Mouse (Mus musculus) heart, embryonic 10.5 days (tissue): Measurements from ENCODE around the gene Flnb. TPM values are rescaled to one million over a fixed set of nuclear protein-coding genes. Genes with fewer than 3 reads are reported as not detected.

Source experiments
- DNase-seq: peaks from one replicate; pipeline ENCODE4 v3.0.0-alpha.2; 2017; ENCODE audit warnings: low spot score
- H3K27ac ChIP-seq: fragments of 300-500 bp; sonication (generic); 2 replicates; pipeline ENCODE4 v1.5.1; 2016; ENCODE audit warnings: mild to moderate bottlenecking
- H3K27me3 ChIP-seq: fragments of 300-500 bp; sonication (generic); 2 replicates; pipeline ENCODE4 v1.6.1; 2016; ENCODE audit warnings: mild to moderate bottlenecking; ENCODE audit not compliant: poor library complexity, insufficient read depth, severe bottlenecking
- H3K36me3 ChIP-seq: fragments of 300-500 bp; sonication (generic); 2 replicates; pipeline ENCODE4 v1.6.1; 2016; ENCODE audit warnings: mild to moderate bottlenecking, moderate library complexity
- H3K4me1 ChIP-seq: fragments of 300-500 bp; sonication (generic); 2 replicates; pipeline ENCODE4 v1.6.1; 2016; ENCODE audit warnings: mild to moderate bottlenecking
- H3K4me3 ChIP-seq: fragments of 300-500 bp; sonication (generic); 2 replicates; pipeline ENCODE4 v1.5.1; 2016; ENCODE audit warnings: mild to moderate bottlenecking, moderate library complexity
- H3K9me3 ChIP-seq: fragments of 300-500 bp; sonication (generic); 2 replicates; pipeline ENCODE4 v1.6.1; 2016; ENCODE audit warnings: mild to moderate bottlenecking, moderate library complexity
- WGBS: fragments of 180-500 bp; shearing (Covaris S2); methylation state at CpG from one replicate; pipeline ENCODE4 v1.1.7; 2016; 5-methylcytosine and 5-hydroxymethylcytosine counted together
- polyA plus RNA-seq: library from polyadenylated mRNA; unstranded; fragments of >200 nt; fragmentation: Nextera tagmentation; extraction: Ambion mirVana; gene quantifications from 2 replicates; pipeline ENCODE4 v1.2.1, GENCODE M21; 2016

The Flnb gene
- polyA plus RNA-seq, 1 experiment from 2014 or later = 18.5 TPM

- Histone ChIP-seq H3K9me3 (no peaks in the 10 kb centered on the region), H3K36me3 (no peaks in the 10 kb centered on the region), H3K4me1 (peaks cover 41% of the 10 kb centered on the region), H3K27me3 (no peaks in the 10 kb centered on the region), H3K4me3 (no peak overlapping the region), H3K27ac (no peak overlapping the region)
- WGBS = 51% methylated on average over 4 of the region's 4 CpGs
- no peak for DNase-seq
These were observed 40.7 kb downstream of the Flnb start for GRCm38 (mm10) chr14:7858430-7858829.

DNA sequence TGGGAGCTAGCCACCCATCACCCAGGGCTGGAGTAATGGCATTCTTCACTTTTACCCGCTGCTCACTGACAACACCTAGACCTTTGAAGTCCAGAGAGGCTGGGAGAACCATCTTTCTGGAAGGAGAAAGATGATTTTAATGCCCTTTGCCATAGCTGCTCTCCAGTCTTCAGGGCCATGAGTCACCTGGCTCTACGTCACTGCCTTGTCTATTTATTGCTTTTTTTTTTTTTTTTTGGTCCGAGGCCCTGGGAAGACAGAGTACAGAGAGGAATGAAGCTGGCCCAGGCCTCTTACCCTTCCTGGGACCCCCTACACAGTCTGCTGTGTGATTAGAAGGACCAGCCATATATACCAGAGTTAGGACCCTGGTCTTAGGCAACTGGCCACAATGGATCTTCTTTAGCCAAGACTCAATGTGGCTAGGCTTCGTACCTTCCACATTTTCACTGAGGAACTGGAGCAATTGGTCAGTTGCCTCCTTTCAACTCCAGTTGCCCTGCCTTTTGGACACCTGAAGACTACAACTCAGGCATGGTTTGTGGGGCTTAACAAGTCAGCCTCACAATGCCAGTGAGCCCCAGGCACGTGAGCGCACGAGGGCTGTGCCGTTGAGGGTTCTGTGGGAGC is 42.9 kb downstream of the Flnb start:
- Histone ChIP-seq H3K27me3 (no peaks in the 10 kb centered on the region), H3K9me3 (no peaks in the 10 kb centered on the region), H3K4me3 (no peak overlapping the region), H3K4me1 (peaks cover 38% of the 10 kb centered on the region), H3K27ac (no peak overlapping the region), H3K36me3 (no peaks in the 10 kb centered on the region)
- no peak for DNase-seq
- WGBS = 88% methylated on average over 8 of the region's 8 CpGs

GRCm38 (mm10) chr14:7861275-7861674 is 43.5 kb downstream of the Flnb start:
- H3K27ac ChIP-seq = no peak overlapping the region
- no peak overlapping the region for H3K4me3 ChIP-seq
- H3K9me3 ChIP-seq = no peaks in the 10 kb centered on the region
- H3K27me3 ChIP-seq = no peaks in the 10 kb centered on the region
- H3K4me1 ChIP-seq = peaks cover 32% of the 10 kb centered on the region
- DNase-seq = no peak
- WGBS = 86% methylated on average over 1 of the region's 1 CpGs
- H3K36me3 ChIP-seq = no peaks in the 10 kb centered on the region

DNA sequence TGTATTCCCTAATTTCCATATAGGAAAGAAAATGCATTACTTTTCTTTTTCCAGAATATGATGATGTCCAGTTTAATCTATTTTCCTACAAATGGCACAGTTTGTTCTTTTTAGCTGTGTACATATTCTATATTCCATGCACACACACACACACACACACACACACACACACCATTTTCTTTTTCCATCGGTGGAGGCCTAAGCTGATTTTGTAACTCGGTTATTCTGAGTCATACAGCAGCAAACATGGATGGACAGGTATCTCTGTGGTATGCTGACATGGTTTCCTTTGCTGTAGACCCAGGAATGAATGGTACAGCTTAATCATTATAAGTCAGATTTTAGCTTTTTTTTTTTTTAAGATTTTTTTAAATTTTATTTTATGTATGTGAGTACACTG is 44.5 kb downstream of the Flnb start:
- no peak for DNase-seq
- Histone ChIP-seq H3K4me1 (peaks cover 31% of the 10 kb centered on the region), H3K27me3 (no peaks in the 10 kb centered on the region), H3K36me3 (no peaks in the 10 kb centered on the region), H3K27ac (no peak overlapping the region), H3K4me3 (no peak overlapping the region), H3K9me3 (no peaks in the 10 kb centered on the region)
- WGBS = 86% methylated on average over 2 of the region's 2 CpGs

GRCm38 (mm10) chr14:7863199-7863598 is 45.4 kb downstream of the Flnb start:
- H3K4me3 ChIP-seq = no peak overlapping the region
- 86% methylated on average over 5 of the region's 5 CpGs for WGBS
- H3K4me1 ChIP-seq = peaks cover 28% of the 10 kb centered on the region
- no peak overlapping the region for H3K27ac ChIP-seq
- DNase-seq = no peak
- no peaks in the 10 kb centered on the region; the same call in 1 of the 2 replicates for H3K36me3 ChIP-seq
- H3K9me3 ChIP-seq = no peaks in the 10 kb centered on the region
- no peaks in the 10 kb centered on the region for H3K27me3 ChIP-seq

- WGBS = 73% methylated on average over 9 of the region's 9 CpGs
- no peaks in the 10 kb centered on the region for H3K27me3 ChIP-seq
- no peak overlapping the region for H3K27ac ChIP-seq
- H3K4me1 ChIP-seq = peaks cover 25% of the 10 kb centered on the region
- H3K9me3 ChIP-seq = no peaks in the 10 kb centered on the region
- DNase-seq = no peak
- no peaks in the 10 kb centered on the region; the same call in 1 of the 2 replicates for H3K36me3 ChIP-seq
- no peak overlapping the region for H3K4me3 ChIP-seq
These were observed 46.2 kb downstream of the Flnb start for GRCm38 (mm10) chr14:7863871-7864505.

DNA sequence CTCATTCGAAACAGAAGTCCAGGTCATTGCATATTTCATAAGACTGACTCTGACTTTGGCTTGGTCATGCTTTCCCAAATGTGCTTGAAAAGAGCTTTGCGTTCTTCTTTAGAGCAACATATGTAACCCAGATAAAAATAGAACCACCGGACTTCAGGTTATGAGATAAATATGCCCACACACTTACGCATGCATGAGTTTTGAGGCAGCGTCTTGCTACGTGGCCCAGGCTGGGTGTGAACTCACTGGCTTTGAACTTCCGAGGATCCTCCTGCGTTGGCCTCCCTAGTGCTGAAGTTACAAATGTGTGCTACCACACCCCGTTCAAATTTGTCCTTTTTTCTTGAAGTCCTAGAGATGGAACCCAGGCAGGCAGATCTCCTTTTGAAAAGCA is 46.7 kb downstream of the Flnb start:
- H3K36me3 ChIP-seq = peaks cover 4% of the 10 kb centered on the region; the same call in 1 of the 2 replicates
- no peaks in the 10 kb centered on the region for H3K27me3 ChIP-seq
- peaks cover 25% of the 10 kb centered on the region for H3K4me1 ChIP-seq
- 64% methylated on average over 9 of the region's 9 CpGs for WGBS
- no peak for DNase-seq
- H3K4me3 ChIP-seq = no peak overlapping the region
- no peaks in the 10 kb centered on the region for H3K9me3 ChIP-seq
- H3K27ac ChIP-seq = no peak overlapping the region

DNA sequence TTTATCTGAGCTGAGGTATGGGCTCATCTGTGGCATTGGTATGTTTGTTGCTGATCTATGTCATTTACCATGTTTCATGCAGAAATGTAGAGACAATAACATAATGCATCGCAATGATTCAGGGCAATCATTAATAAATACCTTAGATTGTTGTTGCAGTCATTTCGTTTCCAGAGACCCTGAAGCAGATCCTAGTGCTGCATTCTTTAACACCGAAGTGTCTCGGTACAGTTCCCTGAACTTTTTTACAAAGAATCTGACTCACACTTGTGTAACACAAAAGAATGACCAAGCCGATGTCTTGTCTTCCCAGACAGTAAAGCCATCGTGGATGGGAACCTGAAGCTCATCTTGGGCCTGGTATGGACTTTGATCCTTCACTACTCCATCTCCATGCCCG is 49.5 kb downstream of the Flnb start:
- 84% methylated on average over 7 of the region's 7 CpGs for WGBS
- no peak overlapping the region for H3K4me3 ChIP-seq
- H3K4me1 ChIP-seq = peaks cover 16% of the 10 kb centered on the region
- DNase-seq = no peak
- peaks cover 12% of the 10 kb centered on the region; the same call in 1 of the 2 replicates for H3K36me3 ChIP-seq
- no peaks in the 10 kb centered on the region for H3K9me3 ChIP-seq
- H3K27ac ChIP-seq = no peak overlapping the region
- no peaks in the 10 kb centered on the region for H3K27me3 ChIP-seq

DNA sequence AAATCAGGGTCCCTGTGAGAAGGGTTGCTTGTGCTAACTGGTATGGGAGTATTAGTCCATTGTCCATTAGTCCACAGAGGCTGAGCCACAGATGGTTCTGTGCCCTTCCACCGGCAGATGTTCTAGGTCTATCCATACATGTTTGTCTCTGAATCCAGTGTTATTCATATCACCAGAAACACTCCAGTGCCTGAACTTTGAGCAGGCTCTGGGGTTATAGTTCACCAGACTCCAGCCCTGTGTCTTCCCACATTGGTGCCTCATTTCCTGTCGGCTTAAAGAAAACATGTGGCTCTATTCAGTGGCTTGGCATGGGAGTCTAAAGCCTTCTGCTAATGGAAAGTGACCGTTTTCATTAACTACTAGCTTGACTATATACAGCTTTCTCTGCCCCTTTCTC is 50.1 kb downstream of the Flnb start:
- H3K4me3 ChIP-seq = no peak overlapping the region
- H3K27me3 ChIP-seq = no peaks in the 10 kb centered on the region
- no peak for DNase-seq
- H3K9me3 ChIP-seq = no peaks in the 10 kb centered on the region
- 66% methylated on average over 3 of the region's 3 CpGs for WGBS
- H3K27ac ChIP-seq = no peak overlapping the region
- peaks cover 16% of the 10 kb centered on the region for H3K4me1 ChIP-seq
- peaks cover 15% of the 10 kb centered on the region; the same call in 1 of the 2 replicates for H3K36me3 ChIP-seq

- H3K27me3 ChIP-seq = no peaks in the 10 kb centered on the region
- H3K4me1 ChIP-seq = peaks cover 2% of the 10 kb centered on the region; the same call in 1 of the 2 replicates
- WGBS = 92% methylated on average over 6 of the region's 6 CpGs
- no peak overlapping the region for H3K27ac ChIP-seq
- DNase-seq = no peak
- H3K4me3 ChIP-seq = no peak overlapping the region
- H3K36me3 ChIP-seq = peaks cover 21% of the 10 kb centered on the region; the same call in 1 of the 2 replicates
- H3K9me3 ChIP-seq = no peaks in the 10 kb centered on the region
These were observed 52.0 kb downstream of the Flnb start for GRCm38 (mm10) chr14:7869796-7870195.

DNA sequence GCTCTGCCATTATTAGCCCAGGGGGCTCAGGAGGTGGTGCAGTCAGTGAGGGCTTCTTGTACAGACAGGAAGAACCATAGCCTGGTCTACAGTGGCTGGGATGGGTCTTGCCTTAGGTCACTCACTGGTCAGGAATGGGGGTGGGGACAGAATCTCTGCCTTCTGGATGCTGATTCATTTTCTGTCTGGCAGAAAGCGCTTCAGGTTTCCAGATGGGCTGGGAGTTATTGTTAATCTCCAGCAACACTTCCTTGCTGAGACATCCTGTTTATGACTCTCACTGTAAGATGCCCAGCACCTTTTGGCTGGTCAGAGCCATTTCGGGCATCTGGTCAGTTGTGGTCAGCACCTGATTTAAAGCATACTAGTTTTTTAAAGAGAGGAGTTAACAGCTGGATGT is 55.8 kb downstream of the Flnb start:
- no peak for DNase-seq
- Histone ChIP-seq H3K9me3 (no peaks in the 10 kb centered on the region), H3K4me1 (no peaks in the 10 kb centered on the region), H3K36me3 (peaks cover 29% of the 10 kb centered on the region; the same call in 1 of the 2 replicates), H3K27ac (no peak overlapping the region), H3K4me3 (no peak overlapping the region), H3K27me3 (no peaks in the 10 kb centered on the region)
- 79% methylated on average over 2 of the region's 2 CpGs for WGBS

DNA sequence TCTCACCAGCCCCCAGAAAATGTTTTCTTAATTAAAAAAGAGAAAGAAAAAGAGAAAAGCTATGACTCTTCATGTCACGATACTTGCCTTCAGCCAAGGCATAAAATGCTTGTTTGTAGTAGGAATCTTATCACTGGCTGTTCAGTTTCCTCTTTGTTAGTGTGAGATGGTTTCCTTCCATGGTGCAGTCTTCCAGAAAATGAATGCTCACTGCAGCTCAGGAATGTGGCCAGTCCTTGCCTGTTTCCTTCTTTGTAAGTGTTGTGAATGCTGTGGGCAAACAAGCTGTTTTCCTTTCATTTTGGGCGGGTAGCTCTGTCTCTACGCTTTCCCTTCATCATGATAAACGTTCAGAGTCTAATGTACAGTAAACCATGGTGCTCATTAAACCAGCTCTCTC is 56.7 kb downstream of the Flnb start:
- Histone ChIP-seq H3K27me3 (no peaks in the 10 kb centered on the region), H3K27ac (no peak overlapping the region), H3K36me3 (peaks cover 25% of the 10 kb centered on the region; the same call in 1 of the 2 replicates), H3K4me3 (no peak overlapping the region), H3K9me3 (no peaks in the 10 kb centered on the region), H3K4me1 (no peaks in the 10 kb centered on the region)
- no peak for DNase-seq
- WGBS = 68% methylated on average over 4 of the region's 4 CpGs

DNA sequence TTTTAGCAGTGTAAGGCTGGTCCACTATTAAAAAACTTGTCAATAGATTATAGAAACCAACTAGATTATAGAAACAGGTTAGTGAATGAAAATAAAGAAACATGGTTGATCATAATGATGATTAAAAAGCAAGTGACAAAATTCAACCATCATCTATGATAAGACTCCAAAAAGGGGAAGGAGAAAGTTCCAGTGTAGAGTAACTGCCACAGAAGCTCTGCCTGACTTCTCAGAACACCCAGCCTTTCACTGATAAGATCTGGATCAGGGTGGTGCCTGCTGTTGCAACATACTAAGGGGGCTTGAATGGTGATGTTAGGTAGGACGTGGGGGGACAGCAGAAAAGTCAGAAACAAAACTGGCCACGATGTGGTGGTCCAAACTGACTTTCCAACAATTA is 60.2 kb downstream of the Flnb start:
- DNase-seq = no peak
- Histone ChIP-seq H3K27me3 (no peaks in the 10 kb centered on the region), H3K27ac (no peak overlapping the region), H3K4me3 (no peak overlapping the region), H3K36me3 (peaks cover 32% of the 10 kb centered on the region), H3K4me1 (no peaks in the 10 kb centered on the region), H3K9me3 (no peaks in the 10 kb centered on the region)
- 76% methylated on average over 2 of the region's 2 CpGs for WGBS
